Mouse (Mus musculus) hindbrain, embryonic 14.5 days (tissue): ENCODE measurements around the gene Relt. TPM values are rescaled to one million over a fixed set of nuclear protein-coding genes. Genes with fewer than 3 reads are reported as not detected.

Experiments
- ATAC-seq: fragments of 200-750 bp; cut with Nextera tagmentation; 2 replicates; pipeline ENCODE4 v1.8.0; 2017; ENCODE audit warnings: moderate number of reproducible peaks, mild to moderate bottlenecking, moderate TSS enrichment, moderate library complexity; ENCODE audit not compliant: low FRiP score
- DNase-seq: peaks from one replicate; pipeline ENCODE4 v3.0.0-alpha.2; 2015; ENCODE audit warnings: low spot score
- H3K27ac ChIP-seq: fragments of 300-500 bp; sonication (generic); 2 replicates; pipeline ENCODE4 v1.5.1; 2014; ENCODE audit warnings: mild to moderate bottlenecking, moderate library complexity
- H3K27me3 ChIP-seq: fragments of 300-500 bp; sonication (generic); 2 replicates; pipeline ENCODE4 v1.6.1; 2014; ENCODE audit warnings: mild to moderate bottlenecking, low read length, mixed read lengths; ENCODE audit not compliant: control insufficient read depth, insufficient read depth
- H3K36me3 ChIP-seq: fragments of 300-500 bp; sonication (generic); replicated peaks from 2 replicates; pipeline ENCODE4 v1.6.1; 2014; ENCODE audit not compliant: control insufficient read depth, insufficient read depth
- H3K4me1 ChIP-seq: fragments of 300-500 bp; sonication (generic); replicated peaks from 2 replicates; pipeline ENCODE4 v1.6.1; 2014; ENCODE audit warnings: antibody characterized with exemption, low read length, mixed read lengths; ENCODE audit not compliant: control insufficient read depth, insufficient read depth
- H3K4me2 ChIP-seq: fragments of 300-500 bp; sonication (generic); replicated peaks from 2 replicates; pipeline ENCODE4 v1.6.1; 2014; ENCODE audit warnings: mild to moderate bottlenecking, moderate library complexity
- H3K4me3 ChIP-seq: fragments of 300-500 bp; sonication (generic); replicated peaks from 2 replicates; pipeline ENCODE4 v1.5.1; 2014; ENCODE audit warnings: mild to moderate bottlenecking, low read length
- H3K9ac ChIP-seq: fragments of 300-500 bp; sonication (generic); 2 replicates; pipeline ENCODE4 v1.6.1; 2014
- H3K9me3 ChIP-seq: fragments of 300-500 bp; sonication (generic); 2 replicates; pipeline ENCODE4 v1.6.1; 2016; ENCODE audit warnings: low read length; ENCODE audit not compliant: control insufficient read depth
- WGBS: fragments of 180-500 bp; shearing (Covaris S2); extraction: QIAGEN DNeasy Blood & Tissue Kit; methylation state at CpG from one replicate; pipeline ENCODE4 v1.1.7; 2014; 5-methylcytosine and 5-hydroxymethylcytosine counted together
- microRNA-seq: library from miRNA; unstranded; fragments of <30 nt; microRNA quantifications from one replicate; pipeline ENCODE4, GENCODE M21; 2016
- polyA plus RNA-seq: library from polyadenylated mRNA; unstranded; fragments of >200 nt; fragmentation: Nextera tagmentation; extraction: Ambion mirVana; gene quantifications from 2 replicates; pipeline ENCODE4 v1.2.1, GENCODE M21; 2014

Gene Relt
- polyA plus RNA-seq, 1 experiment from 2014 or later = 5.0 TPM

- ATAC-seq (no peak), DNase-seq (no peak)
- H3K36me3 ChIP-seq = no peaks in the 10 kb centered on the region
- H3K27ac ChIP-seq = no peak overlapping the region
- no peak overlapping the region for H3K9ac ChIP-seq
- no peaks in the 10 kb centered on the region for H3K9me3 ChIP-seq
- H3K27me3 ChIP-seq = no peaks in the 10 kb centered on the region
- no peak overlapping the region for H3K4me3 ChIP-seq
- H3K4me2 ChIP-seq = no peak overlapping the region
- 69% methylated on average over 3 of the region's 3 CpGs for WGBS
- no peaks in the 10 kb centered on the region for H3K4me1 ChIP-seq
These were observed 64.4 kb downstream of the Relt start for GRCm38 (mm10) chr7:100798810-100799209.

Small RNA genes within 50 kb of the gene (microRNA-seq; reads per million reads assigned to microRNA genes)
- 49.1 reads per million, percentile 44 among the genes with 10 or more reads in this experiment for gene Mir3102

Other genes starting within 250 kb of the Relt start
- 18.7 and 20.9 TPM in 2 replicates for gene Plekhb1, start 201.0 kb downstream of the Relt start, polyA plus RNA-seq
- gene Fam168a, start 156.8 kb downstream of the Relt start, polyA plus RNA-seq = 117 and 124 TPM in 2 replicates
- gene Arhgef17, start 68.7 kb upstream of the Relt start, polyA plus RNA-seq = 15.5 and 19.5 TPM in 2 replicates
- gene P2ry6, start 111.2 kb upstream of the Relt start, polyA plus RNA-seq = 2.6 and 3.5 TPM in 2 replicates
- 0.20 and 0.33 TPM in 2 replicates for gene P2ry2, start 149.4 kb upstream of the Relt start, polyA plus RNA-seq
- 48.2 and 51.5 TPM in 2 replicates for gene Fchsd2, start 229.4 kb upstream of the Relt start, polyA plus RNA-seq